Mouse (Mus musculus): Measurements from ENCODE around the gene Brd3. TPM values are rescaled to one million over a fixed set of nuclear protein-coding genes. Genes with fewer than 3 reads are reported as not detected.

Brd3 gene
- polyA plus RNA-seq, 1 experiment from 2014 or later: 76.2 TPM

- H3K4me1 ChIP-seq: peaks cover 82% of the 10 kb centered on the region
- no peak; the same call in 1 of the 2 replicates for ATAC-seq (ENCODE audit: insufficient read depth, low FRiP score, low read depth)
- no peak overlapping the region for H3K4me2 ChIP-seq
- no peak overlapping the region for H3K4me3 ChIP-seq (replicated peaks)
- no peaks in the 10 kb centered on the region for H3K27me3 ChIP-seq (replicated peaks)
- no peaks in the 10 kb centered on the region for H3K9me3 ChIP-seq
- no peaks in the 10 kb centered on the region for H3K36me3 ChIP-seq
- 19% methylated on average over 6 of the region's 6 CpGs for WGBS
- peak overlapping the region; percentile 77 for H3K27ac ChIP-seq
- no peak overlapping the region for H3K9ac ChIP-seq
Measured at GRCm38 (mm10) chr2:27418577-27419070, 88.8 kb downstream of the Brd3 start.

GRCm38 (mm10) chr2:27417648-27418153, 89.8 kb downstream of the Brd3 start:
- peaks cover 78% of the 10 kb centered on the region for H3K4me1 ChIP-seq
- H3K9ac ChIP-seq: no peak overlapping the region
- no peak overlapping the region for H3K4me2 ChIP-seq
- ATAC-seq (ENCODE audit: insufficient read depth, low FRiP score, low read depth): no peak
- H3K4me3 ChIP-seq (replicated peaks): no peak overlapping the region
- H3K9me3 ChIP-seq: no peaks in the 10 kb centered on the region
- H3K27me3 ChIP-seq (replicated peaks): no peaks in the 10 kb centered on the region
- H3K27ac ChIP-seq: peak overlapping the region; percentile 77
- H3K36me3 ChIP-seq: no peaks in the 10 kb centered on the region
- 59% methylated on average over 5 of the region's 5 CpGs for WGBS

GRCm38 (mm10) chr2:27416425-27416824, 91.0 kb downstream of the Brd3 start:
- H3K27ac ChIP-seq: peak overlapping the region; percentile 86
- no peaks in the 10 kb centered on the region for H3K9me3 ChIP-seq
- H3K36me3 ChIP-seq: no peaks in the 10 kb centered on the region
- no peak for ATAC-seq (ENCODE audit: insufficient read depth, low FRiP score, low read depth)
- H3K4me1 ChIP-seq: peaks cover 87% of the 10 kb centered on the region
- H3K4me3 ChIP-seq (replicated peaks): no peak overlapping the region
- no peak overlapping the region for H3K4me2 ChIP-seq
- WGBS: 18% methylated on average over 3 of the region's 3 CpGs
- no peak overlapping the region for H3K9ac ChIP-seq
- H3K27me3 ChIP-seq (replicated peaks): no peaks in the 10 kb centered on the region

- no peaks in the 10 kb centered on the region for H3K9me3 ChIP-seq
- no peaks in the 10 kb centered on the region for H3K27me3 ChIP-seq (replicated peaks)
- no peak overlapping the region for H3K9ac ChIP-seq
- WGBS: 53% methylated on average over 11 of the region's 11 CpGs
- peaks cover 89% of the 10 kb centered on the region for H3K4me1 ChIP-seq
- H3K4me2 ChIP-seq: peak overlapping the region; percentile 37
- ATAC-seq (ENCODE audit: insufficient read depth, low FRiP score, low read depth): no peak
- H3K4me3 ChIP-seq (replicated peaks): no peak overlapping the region
- peak overlapping the region; percentile 86 for H3K27ac ChIP-seq
- no peaks in the 10 kb centered on the region for H3K36me3 ChIP-seq
Measured at GRCm38 (mm10) chr2:27415060-27415783, 92.2 kb downstream of the Brd3 start.

- Histone ChIP-seq H3K9ac (no peak overlapping the region), H3K36me3 (no peaks in the 10 kb centered on the region), H3K27me3 (replicated peaks) (no peaks in the 10 kb centered on the region), H3K4me3 (replicated peaks) (no peak overlapping the region), H3K4me2 (peak overlapping the region; percentile 37), H3K4me1 (peaks cover 80% of the 10 kb centered on the region), H3K9me3 (no peaks in the 10 kb centered on the region), H3K27ac (peak overlapping the region; percentile 86)
- ATAC-seq (ENCODE audit: insufficient read depth, low FRiP score, low read depth): peak; percentile 86
- 28% methylated on average over 16 of the region's 16 CpGs for WGBS
Measured at GRCm38 (mm10) chr2:27413936-27414657, 93.4 kb downstream of the Brd3 start.

- peak overlapping the region; percentile 86 for H3K27ac ChIP-seq
Measured at GRCm38 (mm10) chr2:27413582-27413935, 93.9 kb downstream of the Brd3 start.

GRCm38 (mm10) chr2:27412245-27412800, 95.1 kb downstream of the Brd3 start:
- no peaks in the 10 kb centered on the region for H3K36me3 ChIP-seq
- no peaks in the 10 kb centered on the region for H3K27me3 ChIP-seq (replicated peaks)
- no peak overlapping the region for H3K9ac ChIP-seq
- H3K9me3 ChIP-seq: no peaks in the 10 kb centered on the region
- 23% methylated on average over 7 of the region's 7 CpGs for WGBS
- H3K4me3 ChIP-seq (replicated peaks): no peak overlapping the region
- no peak for ATAC-seq (ENCODE audit: insufficient read depth, low FRiP score, low read depth)
- H3K4me1 ChIP-seq: peaks cover 67% of the 10 kb centered on the region
- H3K4me2 ChIP-seq: peak overlapping the region; percentile 39
- peak overlapping the region; percentile 83 for H3K27ac ChIP-seq

More at GRCm38 (mm10) chr2:27413582-27413935, 93.9 kb downstream of the Brd3 start:
- Histone ChIP-seq H3K9ac (no peak overlapping the region), H3K4me3 (replicated peaks) (no peak overlapping the region), H3K36me3 (no peaks in the 10 kb centered on the region), H3K4me2 (peak overlapping the region; percentile 37), H3K27me3 (replicated peaks) (no peaks in the 10 kb centered on the region), H3K9me3 (no peaks in the 10 kb centered on the region), H3K4me1 (peaks cover 75% of the 10 kb centered on the region)
- 46% methylated on average over 2 of the region's 2 CpGs for WGBS
- ATAC-seq (ENCODE audit: insufficient read depth, low FRiP score, low read depth): no peak

- Histone ChIP-seq H3K9me3 (no peaks in the 10 kb centered on the region), H3K27me3 (replicated peaks) (no peaks in the 10 kb centered on the region), H3K4me1 (peaks cover 64% of the 10 kb centered on the region), H3K27ac (peak overlapping the region; percentile 83), H3K4me3 (replicated peaks) (no peak overlapping the region), H3K9ac (no peak overlapping the region), H3K4me2 (peak overlapping the region; percentile 39), H3K36me3 (no peaks in the 10 kb centered on the region)
- ATAC-seq (ENCODE audit: insufficient read depth, low FRiP score, low read depth): peak; percentile 37; the same call in 1 of the 2 replicates
- 11% methylated on average over 8 of the region's 8 CpGs for WGBS
Measured at GRCm38 (mm10) chr2:27411688-27412174, 95.7 kb downstream of the Brd3 start.

- H3K27me3 ChIP-seq (replicated peaks): no peaks in the 10 kb centered on the region
- H3K9ac ChIP-seq: no peak overlapping the region
- H3K36me3 ChIP-seq: no peaks in the 10 kb centered on the region
- no peaks in the 10 kb centered on the region for H3K9me3 ChIP-seq
- ATAC-seq (ENCODE audit: insufficient read depth, low FRiP score, low read depth): no peak
- H3K4me1 ChIP-seq: peaks cover 61% of the 10 kb centered on the region
- H3K4me2 ChIP-seq: no peak overlapping the region
- peak overlapping the region; percentile 83; the same call in 1 of the 2 replicates for H3K27ac ChIP-seq
- no peak overlapping the region for H3K4me3 ChIP-seq (replicated peaks)
- 66% methylated on average over 6 of the region's 6 CpGs for WGBS
Measured at GRCm38 (mm10) chr2:27410518-27411140, 96.8 kb downstream of the Brd3 start.

- Histone ChIP-seq H3K27me3 (replicated peaks) (no peaks in the 10 kb centered on the region), H3K4me3 (replicated peaks) (no peak overlapping the region), H3K27ac (no peak overlapping the region), H3K4me1 (peaks cover 62% of the 10 kb centered on the region), H3K9me3 (no peaks in the 10 kb centered on the region), H3K4me2 (no peak overlapping the region), H3K9ac (no peak overlapping the region), H3K36me3 (no peaks in the 10 kb centered on the region)
- WGBS: 56% methylated on average over 3 of the region's 3 CpGs
- ATAC-seq (ENCODE audit: insufficient read depth, low FRiP score, low read depth): no peak
Measured at GRCm38 (mm10) chr2:27408194-27408593, 99.3 kb downstream of the Brd3 start.

- Histone ChIP-seq H3K4me3 (replicated peaks) (no peak overlapping the region), H3K9me3 (no peaks in the 10 kb centered on the region), H3K36me3 (no peaks in the 10 kb centered on the region), H3K27ac (no peak overlapping the region), H3K4me2 (no peak overlapping the region), H3K9ac (no peak overlapping the region), H3K4me1 (peaks cover 51% of the 10 kb centered on the region), H3K27me3 (replicated peaks) (no peaks in the 10 kb centered on the region)
- no peak for ATAC-seq (ENCODE audit: insufficient read depth, low FRiP score, low read depth)
- WGBS: 75% methylated on average over 5 of the region's 5 CpGs
Measured at GRCm38 (mm10) chr2:27406928-27407327, 100.5 kb downstream of the Brd3 start.
